Mouse (Mus musculus) cerebellum, adult 9-11 months (tissue): Measurements from ENCODE around the gene Ppm1l.

Experiments used
- DNase-seq: peaks from one replicate; pipeline ENCODE4 v3.0.0; 2022

Gene Ppm1l

DNA sequence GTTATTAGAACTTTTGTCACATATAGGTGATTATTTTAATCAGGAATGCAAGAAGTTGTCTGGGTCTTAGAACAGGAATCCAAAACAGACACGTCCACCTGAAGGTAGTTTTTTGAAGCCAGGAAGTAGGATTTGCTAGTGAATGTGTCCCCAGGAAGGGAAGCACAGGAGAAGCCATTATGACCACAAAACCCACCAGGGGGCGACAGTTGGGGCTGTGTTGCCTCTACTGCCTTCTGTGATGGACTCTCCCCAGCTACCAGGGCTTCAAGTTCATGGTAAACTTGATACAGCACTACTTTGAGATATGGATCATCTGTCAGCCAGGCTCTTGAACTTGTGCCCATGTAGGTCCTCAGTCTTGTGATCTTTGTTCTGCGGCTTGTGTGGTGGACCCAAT lies 137.7 kb downstream of the Ppm1l start:
- DNase-seq: no peak

DNA sequence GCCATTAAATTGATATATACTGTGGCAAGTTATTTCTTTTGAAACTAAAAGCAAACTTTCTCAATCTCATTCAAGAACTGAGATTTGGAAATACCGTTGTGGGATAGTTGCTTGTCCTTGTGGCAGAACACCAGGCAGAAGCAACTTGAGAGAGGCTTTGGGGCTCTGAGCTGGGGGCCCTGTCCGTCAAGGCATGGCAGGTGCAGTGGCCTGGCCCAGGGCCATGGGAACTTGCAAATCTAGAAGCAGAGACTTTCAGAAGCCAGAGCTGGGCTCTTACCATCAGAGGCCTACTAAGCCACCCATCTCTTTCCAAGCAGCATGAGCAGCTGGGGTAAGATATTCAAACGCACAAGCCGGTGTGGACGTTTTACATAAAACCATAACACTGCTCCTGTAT lies 139.4 kb downstream of the Ppm1l start:
- DNase-seq: no peak

DNA sequence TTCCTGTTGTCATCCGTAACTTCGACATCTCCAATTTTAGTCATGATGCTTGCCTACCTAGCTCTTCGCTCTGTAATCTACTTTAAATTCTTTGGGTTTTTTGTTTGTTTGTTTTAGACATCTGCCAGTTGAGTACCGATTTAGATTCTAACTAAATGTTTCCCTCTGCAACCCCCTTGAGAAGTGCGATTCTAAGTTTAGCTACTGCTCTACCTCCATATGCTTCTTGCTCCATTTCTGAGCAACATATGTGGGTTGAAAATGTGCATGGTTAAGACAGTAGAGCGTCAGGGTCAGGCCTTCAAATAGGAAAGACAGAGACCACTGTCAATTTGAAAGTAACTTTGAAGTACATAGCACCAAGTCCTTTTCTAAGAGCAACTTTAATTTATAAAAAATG lies 142.1 kb downstream of the Ppm1l start:
- DNase-seq: no peak

DNA sequence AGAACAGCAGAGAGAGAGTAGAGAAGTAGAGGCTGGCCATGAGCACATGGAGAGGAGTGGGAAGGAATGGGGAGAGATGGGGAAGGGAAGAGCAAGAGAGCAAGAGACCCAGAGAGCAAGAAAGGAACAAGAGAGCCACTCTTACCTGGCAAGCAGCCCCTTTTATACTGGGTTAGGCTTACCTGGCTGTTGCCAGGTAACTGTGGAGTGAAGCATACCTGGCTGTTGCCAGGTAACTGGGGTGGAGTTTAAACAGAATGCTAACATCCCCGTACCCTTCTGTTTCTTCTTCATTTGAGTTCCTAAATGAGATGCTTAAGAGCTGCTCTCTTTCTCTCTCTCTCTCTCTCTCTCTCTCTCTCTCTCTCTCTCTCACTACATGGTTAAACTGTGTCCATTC lies 145.3 kb downstream of the Ppm1l start:
- DNase-seq: no peak

DNA sequence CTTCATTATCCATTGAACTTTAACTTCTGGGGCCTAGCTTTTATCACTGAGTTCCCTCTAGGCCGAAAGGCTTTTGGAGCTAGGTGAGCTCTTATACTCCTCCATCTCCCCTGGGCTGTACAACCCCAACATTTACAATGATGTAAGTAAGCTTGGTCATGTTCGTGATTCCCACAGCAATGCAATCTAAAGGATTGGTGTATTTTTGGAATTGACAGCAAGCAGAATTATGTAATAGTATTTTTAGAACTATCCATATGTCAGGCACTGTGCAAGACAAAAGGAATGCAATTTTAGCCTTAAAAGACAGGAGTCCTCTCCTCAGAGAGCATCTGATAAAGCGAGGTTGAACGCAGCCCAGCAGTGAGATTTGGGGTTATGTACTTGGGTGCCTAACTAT lies 149.1 kb downstream of the Ppm1l start:
- no peak for DNase-seq

DNA sequence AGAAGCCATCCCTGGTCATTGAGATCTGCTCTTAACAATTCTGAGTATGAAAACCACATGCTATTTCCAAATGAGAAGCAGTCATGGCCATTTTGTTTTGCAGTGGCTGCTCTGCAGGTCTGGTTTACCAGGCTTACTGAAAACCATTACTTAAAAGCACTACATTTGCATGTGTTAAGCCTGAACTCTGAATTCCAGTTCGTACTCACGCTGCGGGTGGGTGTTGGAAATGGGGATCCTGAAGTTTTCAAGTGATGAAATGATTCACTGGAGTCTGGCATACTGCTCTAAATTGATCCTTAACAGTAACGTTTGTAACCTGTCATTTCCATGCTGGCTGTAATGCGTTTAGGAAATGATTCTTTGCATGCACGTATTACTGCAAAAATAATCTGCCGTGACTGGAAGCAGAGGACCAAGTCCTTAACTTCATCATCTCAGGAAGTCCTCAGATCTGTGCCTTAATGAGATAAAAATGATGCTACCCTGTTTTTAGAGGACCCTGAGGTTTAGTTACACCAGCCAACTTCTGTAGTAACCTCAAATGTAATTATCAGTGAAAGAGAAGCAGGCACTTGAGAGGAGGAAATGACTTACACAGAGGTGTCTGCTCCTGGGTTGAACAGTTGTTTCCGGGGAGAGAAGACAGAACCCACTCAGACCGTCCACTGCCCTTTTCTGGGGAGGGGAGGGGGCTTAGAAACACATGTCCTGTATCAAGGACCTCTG lies 151.8 kb downstream of the Ppm1l start:
- DNase-seq: no peak

DNA sequence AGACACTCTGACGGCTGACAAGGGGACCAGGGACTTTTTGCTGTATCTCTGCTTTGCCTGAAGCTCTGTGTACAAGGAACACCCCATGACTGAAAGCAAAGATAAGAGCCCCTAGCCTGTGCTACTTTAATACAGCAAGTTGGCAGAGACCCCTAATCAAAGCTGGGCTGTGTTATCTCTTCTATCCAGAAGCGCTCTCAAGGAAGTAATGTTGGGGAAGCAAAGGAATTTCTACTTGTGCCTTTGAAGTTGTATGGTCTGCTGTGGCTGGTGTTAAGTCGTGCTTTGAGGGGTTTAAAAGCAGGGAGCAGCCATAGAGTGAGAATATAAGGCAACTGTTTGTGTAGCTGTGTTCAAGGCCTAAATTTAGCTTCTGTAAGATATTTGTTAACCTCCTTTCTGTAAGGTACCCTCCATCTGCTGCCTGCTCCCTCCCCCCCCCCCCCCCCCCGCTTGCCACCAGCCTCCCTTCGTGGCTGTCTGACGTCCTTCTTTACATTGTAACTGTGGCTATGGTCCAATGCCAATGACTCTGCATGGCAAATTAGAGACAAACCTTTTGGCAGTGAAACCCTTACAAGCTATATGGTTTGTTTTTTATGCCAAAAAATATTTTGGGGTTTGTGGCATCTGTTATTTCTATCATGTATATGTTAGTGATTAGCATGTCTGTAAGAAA lies 152.9 kb downstream of the Ppm1l start:
- no peak for DNase-seq

DNA sequence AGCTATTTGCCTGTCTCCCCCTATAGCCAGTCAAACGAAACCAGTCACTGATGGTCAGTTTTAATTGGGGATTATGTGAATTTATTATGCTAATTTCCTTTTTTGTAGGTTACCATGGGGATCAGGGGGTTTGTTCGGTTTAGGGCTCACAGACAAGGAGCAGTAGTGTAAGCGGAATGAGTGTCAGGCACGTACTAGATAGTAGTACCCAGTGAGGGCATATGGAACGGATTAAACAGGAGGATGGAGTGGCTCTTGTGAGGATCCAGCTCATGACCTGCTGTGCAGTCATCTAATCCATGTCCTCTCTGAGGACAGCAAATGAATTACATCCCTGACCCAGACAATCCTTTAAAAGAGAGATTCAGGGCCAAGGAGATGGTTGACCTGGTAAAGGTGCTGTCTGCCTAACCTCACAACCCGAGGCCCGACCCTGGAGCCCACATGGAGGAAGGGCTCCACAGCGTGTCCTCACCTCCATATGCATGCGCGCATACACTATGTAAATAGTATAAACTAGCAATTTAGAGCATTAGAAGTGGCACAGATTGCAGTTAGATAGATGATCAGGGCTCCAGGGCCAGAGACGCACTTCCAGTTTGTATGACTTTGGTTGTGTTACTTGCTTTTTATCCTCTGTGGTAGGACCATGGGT lies 153.6 kb downstream of the Ppm1l start:
- no peak for DNase-seq

DNA sequence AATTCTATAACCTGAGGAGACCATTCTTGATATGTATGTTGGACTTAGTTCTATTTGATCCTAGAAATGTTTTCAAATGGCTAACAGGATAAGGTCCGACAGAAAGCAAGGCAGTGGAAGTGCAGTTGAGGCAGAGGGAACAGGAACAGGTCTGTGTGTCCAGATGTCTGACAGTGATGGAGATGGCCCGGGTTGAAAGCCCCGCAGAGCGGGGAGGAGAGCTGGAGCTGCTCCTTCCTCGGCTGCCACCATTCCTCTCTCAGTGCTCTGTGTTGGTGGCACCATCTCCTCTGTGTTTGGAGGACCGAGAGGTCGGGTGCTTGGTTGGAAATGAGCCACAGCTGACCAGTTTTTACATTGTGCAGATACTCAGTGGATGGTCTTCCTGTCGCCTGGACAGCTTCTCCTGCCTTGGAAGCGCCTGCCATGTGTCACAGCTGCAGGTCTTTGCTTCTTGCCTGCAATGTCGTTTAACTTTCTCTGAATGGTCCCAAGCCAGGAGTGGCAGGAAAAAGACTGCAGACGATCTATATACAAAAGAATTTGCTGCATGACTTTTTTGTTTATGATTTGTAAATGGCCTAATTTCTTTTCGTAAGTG lies 159.3 kb downstream of the Ppm1l start:
- DNase-seq: no peak

DNA sequence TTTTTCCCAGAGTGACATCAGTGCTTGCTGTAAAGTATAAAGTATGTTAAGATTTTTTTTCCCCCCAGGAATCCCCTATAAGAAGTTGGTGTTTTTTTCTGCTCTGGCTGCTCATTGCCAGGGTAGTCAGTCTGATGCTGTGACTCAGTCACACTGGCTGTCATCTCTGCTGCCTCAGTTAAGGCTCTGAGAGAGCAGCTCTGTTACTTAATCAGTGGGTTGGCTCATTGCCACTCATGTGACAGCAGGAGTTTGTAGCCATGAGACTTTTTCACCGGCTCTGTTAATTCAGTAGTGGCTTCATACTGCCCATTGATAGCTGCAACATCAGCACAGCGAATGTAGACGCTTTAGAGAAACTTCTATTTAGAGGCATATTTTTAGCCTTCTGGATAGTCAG lies 163.3 kb downstream of the Ppm1l start:
- DNase-seq: peak; percentile 45

DNA sequence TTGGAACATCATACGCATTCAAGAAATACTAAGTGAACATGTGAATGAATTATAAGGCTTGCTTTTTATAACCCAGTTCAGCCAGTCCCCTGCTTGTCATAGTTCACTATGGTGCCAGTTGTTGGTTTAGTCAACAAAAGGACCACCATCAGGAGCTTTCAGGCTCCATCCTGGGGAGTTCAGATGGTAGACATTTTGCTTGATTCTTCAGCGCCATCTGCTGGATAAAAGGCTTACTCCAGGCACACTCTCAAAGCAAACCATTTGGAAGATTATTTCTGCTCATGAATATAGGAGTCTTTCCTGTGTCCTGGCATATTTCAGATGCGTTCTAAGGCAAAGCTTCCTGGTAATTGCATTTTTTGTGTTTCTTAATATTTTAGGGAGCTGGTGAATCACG lies 165.2 kb downstream of the Ppm1l start:
- peak; percentile 75 for DNase-seq

DNA sequence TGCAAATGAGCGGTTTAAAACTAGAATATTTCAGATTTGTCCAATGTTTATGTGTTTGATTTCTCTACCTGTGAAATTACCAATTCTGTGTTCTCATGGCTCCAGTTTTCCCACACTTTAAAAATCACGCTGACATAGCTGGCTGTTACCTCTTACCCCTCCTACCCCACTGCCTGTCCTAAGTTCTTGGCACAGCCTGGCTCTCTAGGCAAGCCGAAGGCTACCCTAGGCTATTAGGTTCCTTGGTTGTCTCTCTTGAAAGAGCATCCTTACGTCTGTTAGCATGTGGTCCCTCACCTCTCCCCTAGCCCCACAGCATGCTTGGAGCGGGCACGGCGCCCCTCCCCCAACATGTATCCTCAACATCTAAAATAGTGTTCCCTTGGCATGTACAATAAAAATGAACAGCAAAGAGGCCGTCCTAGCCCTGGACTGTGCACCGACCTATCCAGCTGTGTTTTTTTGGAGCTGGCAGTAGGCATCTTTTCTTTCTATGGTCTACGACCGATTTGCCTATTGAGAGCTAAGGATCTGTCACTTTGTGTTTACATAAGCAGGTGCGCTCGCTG lies 167.4 kb downstream of the Ppm1l start:
- DNase-seq: peak; percentile 49

DNA sequence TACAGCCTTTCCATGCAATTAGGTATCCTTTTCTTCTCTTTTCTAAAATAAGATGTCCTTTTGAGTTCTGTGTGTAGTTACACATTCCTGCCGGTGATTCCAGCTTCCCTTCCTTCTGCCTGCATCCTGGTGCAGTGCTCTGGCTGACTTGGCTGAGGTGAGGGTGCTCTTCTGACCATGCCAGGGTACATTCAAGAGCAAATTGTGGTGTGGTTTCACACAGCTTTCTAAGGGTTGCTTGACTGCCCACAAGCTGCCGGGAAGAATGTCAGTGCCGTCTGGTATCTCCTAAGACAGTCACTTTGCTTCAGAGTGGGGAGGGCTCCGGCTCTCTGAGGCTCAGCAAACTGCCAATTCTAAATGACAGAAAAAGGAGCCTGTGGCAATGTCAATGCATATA lies 167.9 kb downstream of the Ppm1l start:
- peak; percentile 58 for DNase-seq

DNA sequence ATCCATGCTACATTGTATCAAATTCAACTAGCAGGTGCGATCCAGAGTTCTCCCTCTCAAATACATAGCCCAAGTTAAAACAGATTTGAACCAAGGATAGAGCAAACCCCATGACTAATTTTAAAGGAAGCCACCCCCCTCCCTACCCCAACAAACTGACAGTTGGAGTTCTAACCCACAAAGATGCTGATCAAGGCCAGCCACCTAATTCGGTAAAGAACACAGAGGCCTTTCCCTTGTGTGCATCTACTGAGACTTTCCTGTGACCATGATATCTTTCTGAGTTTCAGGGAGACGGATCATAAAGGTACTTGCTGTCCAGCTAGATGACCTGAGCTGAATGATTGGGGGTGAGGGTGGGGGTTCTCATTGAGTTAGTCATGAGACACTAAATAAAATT lies 168.7 kb downstream of the Ppm1l start:
- no peak for DNase-seq

DNA sequence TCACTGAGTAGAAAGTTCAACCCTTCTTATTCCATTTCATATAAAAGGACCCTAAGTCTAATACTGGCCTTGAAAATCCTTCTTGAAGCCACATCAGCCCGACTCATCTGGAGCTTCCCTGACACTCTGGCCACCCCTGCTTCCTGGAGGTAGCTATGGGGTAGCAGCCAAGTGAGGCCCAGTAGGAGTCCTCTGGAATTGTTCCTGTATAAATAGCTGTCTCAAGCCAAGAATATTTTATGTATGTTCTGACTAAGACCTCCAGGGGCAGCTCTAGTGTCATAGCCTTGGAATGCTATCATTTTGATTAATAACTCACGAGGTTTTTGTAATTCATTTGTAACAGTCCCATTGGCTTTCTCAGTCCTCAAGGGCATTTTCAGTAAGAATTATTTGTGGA lies 169.1 kb downstream of the Ppm1l start:
- DNase-seq: no peak

DNA sequence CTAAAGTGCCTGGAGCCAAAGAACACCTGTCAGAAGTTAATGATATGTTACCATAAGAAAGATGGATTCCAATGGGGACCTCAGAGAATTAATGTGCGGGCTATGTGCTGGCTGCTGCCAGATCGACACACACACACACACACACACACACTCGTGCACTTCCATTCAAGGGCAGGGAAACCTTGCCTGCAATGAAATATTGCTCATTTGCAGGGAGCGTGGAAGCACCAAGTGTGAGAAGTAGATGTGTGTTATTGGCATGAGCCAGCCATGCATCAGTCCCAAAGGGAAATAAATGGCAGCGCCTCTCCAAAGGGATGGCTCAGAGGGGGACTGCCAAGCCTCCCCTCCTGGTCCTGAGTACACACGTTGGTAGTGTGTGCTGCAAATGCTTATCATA lies 170.8 kb downstream of the Ppm1l start:
- no peak for DNase-seq

DNA sequence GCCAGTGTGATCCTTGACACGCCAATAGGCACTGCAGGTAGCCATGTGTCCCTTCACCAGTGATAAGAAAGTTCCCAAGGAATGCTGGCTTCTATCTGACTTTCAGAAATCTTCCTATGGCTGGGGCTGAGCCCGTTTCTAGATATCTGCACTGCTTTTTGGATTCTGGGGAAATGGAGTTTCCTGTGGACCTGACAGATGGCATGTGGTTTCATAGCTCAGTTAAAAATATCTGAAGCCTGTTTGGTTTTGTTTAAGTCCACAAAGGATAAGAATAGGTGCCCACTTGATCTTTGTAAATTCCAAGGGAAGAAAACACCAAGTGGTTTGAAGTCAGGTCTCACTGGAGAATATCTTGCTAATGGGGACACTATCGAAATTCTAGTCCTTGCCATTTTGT lies 173.0 kb downstream of the Ppm1l start:
- no peak for DNase-seq

DNA sequence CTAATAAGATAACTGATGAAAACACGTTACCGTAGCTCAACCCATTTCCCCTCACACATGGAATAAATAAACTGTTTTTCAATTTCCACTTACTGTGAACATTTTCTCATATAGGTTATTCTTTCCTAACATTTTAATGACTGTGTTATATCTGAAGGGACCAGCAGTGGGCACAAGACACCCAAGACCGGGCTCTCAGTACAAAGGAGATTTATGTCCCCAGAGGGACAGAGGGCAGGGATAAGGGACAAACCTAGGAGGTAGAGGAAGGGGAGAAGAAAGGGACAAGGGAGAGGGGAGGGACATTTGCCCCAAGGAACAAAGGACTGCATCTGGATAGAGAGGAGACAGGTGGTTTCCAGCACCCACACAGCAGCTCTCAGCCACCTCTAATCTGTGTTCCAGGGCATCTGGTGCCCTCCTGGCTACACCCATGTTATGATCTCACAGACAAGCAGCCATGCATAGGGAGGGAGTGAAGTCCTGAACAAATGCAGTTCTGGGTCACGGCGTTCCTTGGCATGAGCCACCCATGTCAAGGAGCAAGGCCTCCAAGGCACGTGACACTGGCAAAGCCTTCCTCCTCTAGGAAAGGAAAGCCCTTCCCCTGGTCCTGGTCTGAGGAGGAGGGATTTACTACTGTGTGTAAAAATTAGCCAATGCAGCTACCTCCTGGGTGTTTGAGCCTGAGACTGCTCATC lies 174.5 kb downstream of the Ppm1l start:
- no peak for DNase-seq

DNA sequence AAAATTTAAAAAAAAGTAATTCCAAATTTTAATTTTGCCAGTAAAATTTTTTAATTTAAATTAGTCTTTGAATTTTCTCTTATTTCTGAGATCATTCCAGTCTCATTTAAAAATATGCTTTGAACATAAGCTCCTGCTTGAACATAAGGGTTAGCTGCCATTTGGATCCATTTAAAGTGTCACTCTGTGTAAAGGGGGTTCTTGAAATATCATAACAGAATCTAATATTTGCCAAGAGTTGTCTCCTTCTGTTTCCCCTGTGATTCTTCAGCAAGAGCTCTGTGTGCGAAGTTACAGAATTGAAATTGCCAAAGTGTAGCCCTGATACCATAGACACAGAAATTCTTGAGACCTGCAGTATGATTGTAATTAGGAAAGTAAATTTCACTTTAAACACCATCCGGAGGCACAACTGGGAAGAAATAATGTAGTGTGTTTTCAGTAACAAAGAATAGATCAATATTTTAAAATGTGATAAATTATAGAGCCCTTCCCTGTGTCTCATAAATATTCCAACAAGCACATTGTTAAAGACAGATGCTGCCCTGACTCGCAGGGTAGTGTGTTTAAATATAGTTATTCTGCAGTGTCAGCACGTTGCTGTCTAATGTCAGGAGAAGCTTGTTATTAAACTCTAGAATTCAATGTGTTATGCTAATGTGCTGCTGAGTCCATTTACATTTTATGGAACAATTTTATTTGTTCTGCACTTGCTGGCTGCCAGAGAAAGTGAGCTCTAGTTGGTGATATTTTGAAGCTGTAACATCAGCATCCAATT lies 177.8 kb downstream of the Ppm1l start:
- DNase-seq: no peak

DNA sequence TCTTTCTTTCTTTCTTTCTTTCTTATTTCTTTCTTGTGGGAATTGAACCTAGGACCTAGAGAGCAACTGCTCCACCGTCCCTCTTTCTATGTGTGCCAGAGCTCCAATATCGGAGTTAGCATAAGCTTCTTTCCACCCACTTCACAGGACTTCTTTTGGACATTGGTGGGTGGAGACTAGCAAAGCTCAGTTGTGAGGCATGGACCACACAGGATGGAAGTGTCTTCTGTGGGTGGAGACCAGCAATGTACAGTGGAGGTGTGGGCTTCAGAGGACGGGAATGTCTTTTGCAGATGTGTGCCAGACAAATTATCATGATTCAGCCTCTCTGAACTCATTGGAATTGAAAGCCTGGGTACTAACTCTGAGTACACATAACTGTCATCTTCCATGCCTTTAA lies 180.5 kb downstream of the Ppm1l start:
- DNase-seq: no peak

DNA sequence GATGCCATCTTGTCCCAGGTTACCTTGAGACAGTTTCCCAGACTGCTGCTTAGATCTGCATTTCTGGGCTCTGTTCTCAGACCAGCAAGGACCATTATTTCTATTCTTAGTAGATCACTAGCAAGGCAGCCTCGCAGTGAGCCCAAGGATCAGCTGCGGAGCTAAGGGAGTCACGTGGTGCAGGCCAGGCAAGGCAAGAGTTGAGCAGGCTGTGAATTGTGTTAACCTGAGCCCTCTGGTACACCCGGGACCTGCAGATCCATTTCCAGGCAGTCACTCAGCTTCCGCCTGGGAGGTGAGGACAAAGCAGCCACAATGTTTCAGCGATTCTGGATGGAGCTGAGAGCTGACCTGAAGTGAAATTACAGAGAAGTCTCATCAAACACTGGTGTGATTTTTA lies 185.3 kb downstream of the Ppm1l start:
- DNase-seq: no peak

DNA sequence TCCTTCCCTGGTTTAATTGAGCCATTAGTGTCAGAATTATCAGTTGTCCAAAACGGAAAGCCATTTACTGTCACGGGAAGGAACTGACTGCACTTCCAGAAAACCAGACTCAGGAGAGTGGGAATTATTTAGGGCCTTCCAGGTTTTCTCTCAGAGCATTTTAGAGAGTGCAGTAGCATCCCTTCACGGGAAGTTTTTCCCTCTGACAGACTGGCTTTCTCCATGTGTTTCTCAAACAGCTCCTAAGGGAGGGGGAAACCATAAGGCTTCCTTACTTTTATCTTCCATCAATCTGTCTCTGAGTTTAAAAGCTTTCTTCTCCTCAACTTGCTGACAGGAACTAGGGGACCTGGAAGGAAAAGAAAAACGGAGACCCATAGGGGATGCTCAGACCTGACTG lies 185.9 kb downstream of the Ppm1l start:
- DNase-seq: no peak
